Mouse (Mus musculus): ENCODE data around the gene Pxk. TPM values are rescaled to one million over a fixed set of nuclear protein-coding genes. Genes with fewer than 3 reads are reported as not detected.

Gene Pxk
- polyA plus RNA-seq, 1 experiment from 2014 or later, result 30.2 TPM

GRCm38 (mm10) chr14:8062076-8062475, 35.9 kb upstream of the Pxk start:
- Histone ChIP-seq H3K4me3 (ENCODE audit: control insufficient read depth in 1 of 2, insufficient read depth in 1 of 2, low read depth in 1 of 2, low read length in 2 of 2) (no peak overlapping the region), H3K27me3 (ENCODE audit: control insufficient read depth, insufficient read depth, low read length) (no peaks in the 10 kb centered on the region), H3K36me3 (ENCODE audit: control insufficient read depth, insufficient read depth, low read length) (no peaks in the 10 kb centered on the region), H3K9ac (ENCODE audit: low read length) (no peak overlapping the region), H3K4me1 (ENCODE audit: control insufficient read depth in 2 of 2, insufficient read depth in 2 of 2, low read length in 2 of 2) (peaks cover 5 to 6% of the 10 kb centered on the region in 2 experiments; a peak in 2 of 4 replicates), H3K27ac (replicated peaks in 1 of 2; ENCODE audit: control insufficient read depth in 1 of 2, insufficient read depth in 1 of 2, low read depth in 2 of 2, low read length in 2 of 2) (no peak overlapping the region), H3K4me2 (ENCODE audit: low read length) (no peak overlapping the region), H3K9me3 (ENCODE audit: control insufficient read depth, low read length) (no peaks in the 10 kb centered on the region)
- no peak for ATAC-seq (ENCODE audit: insufficient number of reproducible peaks, insufficient read depth, low FRiP score, low read depth)
- WGBS, result 23% methylated on average over 3 of the region's 3 CpGs

- H3K36me3 ChIP-seq (ENCODE audit: control insufficient read depth, insufficient read depth, low read length), result no peaks in the 10 kb centered on the region
- H3K9me3 ChIP-seq (ENCODE audit: control insufficient read depth, low read length), result no peaks in the 10 kb centered on the region
- no peak overlapping the region for H3K4me3 ChIP-seq (ENCODE audit: control insufficient read depth in 1 of 2, insufficient read depth in 1 of 2, low read depth in 1 of 2, low read length in 2 of 2)
- no peak overlapping the region for H3K4me2 ChIP-seq (ENCODE audit: low read length)
- no peak for ATAC-seq (ENCODE audit: insufficient number of reproducible peaks, insufficient read depth, low FRiP score, low read depth)
- peaks cover 5 to 6% of the 10 kb centered on the region in 2 experiments; a peak in 2 of 4 replicates for H3K4me1 ChIP-seq (ENCODE audit: control insufficient read depth in 2 of 2, insufficient read depth in 2 of 2, low read length in 2 of 2)
- no peak overlapping the region for H3K9ac ChIP-seq (ENCODE audit: low read length)
- 57% methylated on average over 3 of the region's 3 CpGs for WGBS
- peak overlapping the region in 1 of 2 experiments; percentile 57; a peak in 1 of 4 replicates for H3K27ac ChIP-seq (replicated peaks in 1 of 2; ENCODE audit: control insufficient read depth in 1 of 2, insufficient read depth in 1 of 2, low read depth in 2 of 2, low read length in 2 of 2)
- no peaks in the 10 kb centered on the region for H3K27me3 ChIP-seq (ENCODE audit: control insufficient read depth, insufficient read depth, low read length)
Observed at GRCm38 (mm10) chr14:8062537-8063301, 35.3 kb upstream of the Pxk start.

GRCm38 (mm10) chr14:8063835-8064785, 33.9 kb upstream of the Pxk start:
- Histone ChIP-seq H3K9ac (ENCODE audit: low read length) (no peak overlapping the region), H3K4me2 (ENCODE audit: low read length) (no peak overlapping the region), H3K9me3 (ENCODE audit: control insufficient read depth, low read length) (no peaks in the 10 kb centered on the region), H3K27ac (replicated peaks in 1 of 2; ENCODE audit: control insufficient read depth in 1 of 2, insufficient read depth in 1 of 2, low read depth in 2 of 2, low read length in 2 of 2) (no peak overlapping the region), H3K4me1 (ENCODE audit: control insufficient read depth in 2 of 2, insufficient read depth in 2 of 2, low read length in 2 of 2) (peaks cover 5 to 6% of the 10 kb centered on the region in 2 experiments; a peak in 2 of 4 replicates), H3K27me3 (ENCODE audit: control insufficient read depth, insufficient read depth, low read length) (no peaks in the 10 kb centered on the region), H3K36me3 (ENCODE audit: control insufficient read depth, insufficient read depth, low read length) (no peaks in the 10 kb centered on the region), H3K4me3 (ENCODE audit: control insufficient read depth in 1 of 2, insufficient read depth in 1 of 2, low read depth in 1 of 2, low read length in 2 of 2) (no peak overlapping the region)
- no peak for ATAC-seq (ENCODE audit: insufficient number of reproducible peaks, insufficient read depth, low FRiP score, low read depth)
- 77% methylated on average over 8 of the region's 8 CpGs for WGBS

DNA sequence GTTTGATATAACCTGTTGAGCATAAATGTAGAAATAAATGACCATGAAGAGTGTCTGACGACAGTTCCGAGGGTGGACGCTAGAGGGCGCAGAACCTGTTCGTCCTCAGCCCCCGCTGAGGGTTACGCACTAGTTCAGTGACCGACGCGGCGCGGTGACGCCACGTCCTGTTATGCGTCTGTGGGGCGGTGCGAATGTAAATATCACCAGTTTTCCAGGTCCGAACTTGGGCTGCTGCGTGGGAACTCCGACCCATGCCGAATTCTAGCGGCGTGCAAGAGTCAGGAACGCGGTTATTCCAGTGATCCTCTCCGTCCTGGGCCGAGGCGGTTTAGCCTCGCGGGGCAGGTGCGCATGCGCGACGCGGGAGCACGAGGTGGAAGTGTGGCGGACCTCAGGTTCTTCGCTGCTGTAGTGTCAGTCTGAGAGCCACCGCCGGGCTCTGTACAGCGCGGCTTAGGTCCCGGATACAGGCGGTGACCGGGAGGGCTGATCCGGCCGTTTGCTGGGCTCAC, 17.8 kb upstream of the Pxk start, which contains the start of gene Rpp14:
Gene Rpp14 (plus strand): TSS at position 203 of the 515 bp plus-strand sequence.
- Histone ChIP-seq H3K4me2 (ENCODE audit: low read length) (peak within 1 kb of the TSS; percentile 78), H3K27me3 (ENCODE audit: control insufficient read depth, insufficient read depth, low read length) (no peaks in the 10 kb centered on the region), H3K9ac (ENCODE audit: low read length) (peak within 1 kb of the TSS; percentile 85), H3K27ac (replicated peaks in 1 of 2; ENCODE audit: control insufficient read depth in 1 of 2, insufficient read depth in 1 of 2, low read depth in 2 of 2, low read length in 2 of 2) (peak within 1 kb of the TSS; percentile 98 to 99), H3K4me1 (ENCODE audit: control insufficient read depth in 2 of 2, insufficient read depth in 2 of 2, low read length in 2 of 2) (peaks cover 4 to 12% of the 10 kb centered on the region in 2 experiments; a peak in 2 of 4 replicates), H3K9me3 (ENCODE audit: control insufficient read depth, low read length) (no peaks in the 10 kb centered on the region), H3K36me3 (ENCODE audit: control insufficient read depth, insufficient read depth, low read length) (peaks cover 18% of the 10 kb centered on the region), H3K4me3 (ENCODE audit: control insufficient read depth in 1 of 2, insufficient read depth in 1 of 2, low read depth in 1 of 2, low read length in 2 of 2) (peak within 1 kb of the TSS; percentile 71 to 82)
- under 1% methylated on average over 47 of the region's 47 CpGs for WGBS
- ATAC-seq (ENCODE audit: insufficient number of reproducible peaks, insufficient read depth, low FRiP score, low read depth), result peak; percentile 95

DNA sequence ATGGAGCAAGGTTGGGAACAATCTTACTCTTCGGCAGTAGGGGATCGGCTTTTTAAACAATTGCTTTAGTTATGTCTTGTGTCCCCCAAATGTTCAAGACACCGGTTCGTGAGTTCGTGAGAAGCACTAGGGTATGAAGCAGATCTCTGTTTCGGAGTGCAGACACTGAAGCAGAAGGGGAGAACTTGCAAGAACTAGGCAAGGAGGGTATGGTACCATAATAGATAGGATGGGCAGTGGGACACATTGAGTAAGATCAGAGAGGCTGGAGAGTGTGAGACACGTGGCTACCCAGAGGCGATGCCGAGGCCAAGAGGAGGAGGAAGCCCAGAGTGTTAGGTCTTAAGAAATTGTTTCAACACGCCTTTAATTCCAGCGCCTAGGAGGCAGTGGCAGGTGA, 17.3 kb upstream of the Pxk start:
- Histone ChIP-seq H3K4me1 (ENCODE audit: control insufficient read depth in 2 of 2, insufficient read depth in 2 of 2, low read length in 2 of 2) (peaks cover 4 to 12% of the 10 kb centered on the region in 2 experiments; a peak in 2 of 4 replicates), H3K9ac (ENCODE audit: low read length) (peak overlapping the region; percentile 85), H3K27me3 (ENCODE audit: control insufficient read depth, insufficient read depth, low read length) (no peaks in the 10 kb centered on the region), H3K4me2 (ENCODE audit: low read length) (peak overlapping the region; percentile 78), H3K4me3 (ENCODE audit: control insufficient read depth in 1 of 2, insufficient read depth in 1 of 2, low read depth in 1 of 2, low read length in 2 of 2) (peak overlapping the region; percentile 71 to 82), H3K36me3 (ENCODE audit: control insufficient read depth, insufficient read depth, low read length) (peaks cover 23% of the 10 kb centered on the region), H3K9me3 (ENCODE audit: control insufficient read depth, low read length) (no peaks in the 10 kb centered on the region), H3K27ac (replicated peaks in 1 of 2; ENCODE audit: control insufficient read depth in 1 of 2, insufficient read depth in 1 of 2, low read depth in 2 of 2, low read length in 2 of 2) (peak overlapping the region; percentile 98 to 99)
- no peak for ATAC-seq (ENCODE audit: insufficient number of reproducible peaks, insufficient read depth, low FRiP score, low read depth)
- WGBS, result 4% methylated on average over 11 of the region's 11 CpGs

GRCm38 (mm10) chr14:8082949-8083348, 15.1 kb upstream of the Pxk start:
- Histone ChIP-seq H3K9ac (ENCODE audit: low read length) (no peak overlapping the region), H3K27me3 (ENCODE audit: control insufficient read depth, insufficient read depth, low read length) (no peaks in the 10 kb centered on the region), H3K4me1 (ENCODE audit: control insufficient read depth in 2 of 2, insufficient read depth in 2 of 2, low read length in 2 of 2) (peaks cover 4 to 12% of the 10 kb centered on the region in 2 experiments; a peak in 2 of 4 replicates), H3K36me3 (ENCODE audit: control insufficient read depth, insufficient read depth, low read length) (peaks cover 45% of the 10 kb centered on the region), H3K4me2 (ENCODE audit: low read length) (no peak overlapping the region), H3K9me3 (ENCODE audit: control insufficient read depth, low read length) (no peaks in the 10 kb centered on the region), H3K4me3 (ENCODE audit: control insufficient read depth in 1 of 2, insufficient read depth in 1 of 2, low read depth in 1 of 2, low read length in 2 of 2) (no peak overlapping the region), H3K27ac (replicated peaks in 1 of 2; ENCODE audit: control insufficient read depth in 1 of 2, insufficient read depth in 1 of 2, low read depth in 2 of 2, low read length in 2 of 2) (no peak overlapping the region)
- WGBS, result 96% methylated on average over 1 of the region's 1 CpGs
- no peak for ATAC-seq (ENCODE audit: insufficient number of reproducible peaks, insufficient read depth, low FRiP score, low read depth)

DNA sequence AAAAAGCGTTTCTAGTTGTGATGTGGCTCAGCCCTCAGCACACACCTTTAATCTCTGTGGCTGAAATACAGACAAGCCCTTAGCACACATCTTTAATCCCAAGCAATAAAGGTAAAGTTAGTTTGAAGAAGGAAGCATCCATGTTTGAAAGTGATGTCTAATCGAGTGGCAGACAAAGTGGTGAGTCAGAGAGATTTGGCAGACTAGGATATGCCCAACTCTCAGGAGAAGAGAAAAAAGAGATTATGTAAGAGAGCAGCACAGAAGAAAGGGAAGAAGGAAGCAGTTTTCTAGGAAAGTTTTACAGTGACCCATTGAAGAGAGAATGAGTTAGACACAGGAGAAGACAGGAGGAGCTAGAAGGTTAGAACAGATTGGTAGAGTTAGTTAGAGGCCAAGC, 9.0 kb upstream of the Pxk start:
- Histone ChIP-seq H3K4me1 (ENCODE audit: control insufficient read depth in 2 of 2, insufficient read depth in 2 of 2, low read length in 2 of 2) (no peaks in the 10 kb centered on the region), H3K9me3 (ENCODE audit: control insufficient read depth, low read length) (no peaks in the 10 kb centered on the region), H3K27ac (replicated peaks in 1 of 2; ENCODE audit: control insufficient read depth in 1 of 2, insufficient read depth in 1 of 2, low read depth in 2 of 2, low read length in 2 of 2) (no peak overlapping the region), H3K4me3 (ENCODE audit: control insufficient read depth in 1 of 2, insufficient read depth in 1 of 2, low read depth in 1 of 2, low read length in 2 of 2) (no peak overlapping the region), H3K9ac (ENCODE audit: low read length) (no peak overlapping the region), H3K4me2 (ENCODE audit: low read length) (no peak overlapping the region), H3K27me3 (ENCODE audit: control insufficient read depth, insufficient read depth, low read length) (no peaks in the 10 kb centered on the region), H3K36me3 (ENCODE audit: control insufficient read depth, insufficient read depth, low read length) (peaks cover 73% of the 10 kb centered on the region)
- 90% methylated on average over 2 of the region's 2 CpGs for WGBS
- ATAC-seq (ENCODE audit: insufficient number of reproducible peaks, insufficient read depth, low FRiP score, low read depth), result no peak

Data from heart, embryonic 14.5 days (tissue).